Mouse (Mus musculus) cerebellum, postnatal 14 days (tissue): ENCODE results near the gene Vmn1r78.
"Not testable (repeated sequence)": the region's sequence is repeated elsewhere in the genome, so short reads cannot be mapped to it uniquely, and the experiment has no call there.

Experiments
- DNase-seq, 2 experiments: peaks; one replicate each; pipeline ENCODE4 v3.0.0; 2021; ENCODE audit warnings: mixed read lengths in 2 of 2

Gene Vmn1r78

DNA sequence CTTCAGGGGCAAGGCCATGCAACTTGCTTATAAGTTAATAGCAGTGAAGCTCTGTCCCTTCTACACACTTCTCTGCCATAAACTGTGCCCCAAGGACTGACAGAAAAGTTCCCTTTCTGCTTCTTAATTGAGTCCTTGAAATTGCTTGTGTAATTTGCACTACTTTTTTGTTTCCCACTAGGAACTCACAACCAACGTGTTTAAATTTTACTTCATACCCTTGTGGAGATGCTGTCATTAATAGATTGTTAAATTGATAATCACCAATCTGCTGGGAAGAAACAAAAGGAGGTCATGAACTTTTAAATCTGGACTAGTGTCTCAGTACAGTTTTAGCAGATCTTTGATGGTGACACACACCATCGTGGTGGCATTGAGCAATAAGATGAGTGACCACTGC lies at the start of gene Vmn1r78:
Vmn1r78 (plus strand) TSS at position 301 of the 400 bp plus-strand sequence.
- DNase-seq: no peak

GRCm38 (mm10) chr7:12156463-12156862 lies 6.4 kb downstream of the Vmn1r78 start:
- DNase-seq: not testable (repeated sequence)

DNA sequence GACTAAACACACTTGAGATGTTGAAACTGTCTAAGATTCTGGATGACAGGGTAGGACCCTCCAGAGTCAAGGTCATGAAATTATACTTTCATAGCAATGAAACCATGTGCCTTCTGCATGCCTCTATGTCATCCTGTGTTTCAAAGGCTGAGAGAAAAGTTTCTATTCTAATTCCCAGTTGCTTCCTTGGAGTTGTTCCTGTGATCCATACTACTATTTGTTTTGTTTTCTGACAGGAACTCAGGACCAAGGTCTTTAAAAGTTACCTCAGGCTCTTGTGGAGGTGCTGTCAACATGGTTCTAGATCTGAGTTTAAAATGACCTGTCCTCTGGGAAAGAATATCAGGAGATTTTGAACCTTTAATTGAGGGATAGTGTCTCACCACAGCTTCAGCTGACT lies 20.9 kb downstream of the Vmn1r78 start, which contains the start of gene Vmn1r79:
Vmn1r79 (plus strand) TSS at position 301 of the 400 bp plus-strand sequence.
- not testable (repeated sequence) for DNase-seq

DNA sequence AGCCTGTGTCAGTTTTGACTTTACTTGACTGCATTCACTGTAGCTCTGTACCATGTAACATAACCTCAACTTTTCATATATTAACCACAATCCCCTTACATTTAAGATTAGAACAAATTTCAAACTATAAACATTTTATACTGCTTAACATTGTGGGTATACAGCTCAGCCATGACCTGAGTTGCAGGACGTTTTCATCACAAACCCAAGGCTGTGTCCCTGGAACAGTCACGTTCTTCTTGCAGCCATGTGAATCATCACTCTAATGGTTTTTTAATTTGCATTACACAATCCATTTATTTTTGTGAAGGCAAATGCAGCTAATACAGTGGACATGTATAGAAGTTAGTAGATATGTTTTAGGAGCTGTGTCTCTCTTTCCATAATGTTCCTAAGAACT lies 22.9 kb downstream of the Vmn1r78 start:
- DNase-seq: not testable (repeated sequence)

- DNase-seq: no peak
Observed at GRCm38 (mm10) chr7:12188986-12189385, 38.9 kb downstream of the Vmn1r78 start, which contains the start of gene Vmn1r80. TSS of gene Vmn1r80 (plus strand) at chr7:12189286.

DNA sequence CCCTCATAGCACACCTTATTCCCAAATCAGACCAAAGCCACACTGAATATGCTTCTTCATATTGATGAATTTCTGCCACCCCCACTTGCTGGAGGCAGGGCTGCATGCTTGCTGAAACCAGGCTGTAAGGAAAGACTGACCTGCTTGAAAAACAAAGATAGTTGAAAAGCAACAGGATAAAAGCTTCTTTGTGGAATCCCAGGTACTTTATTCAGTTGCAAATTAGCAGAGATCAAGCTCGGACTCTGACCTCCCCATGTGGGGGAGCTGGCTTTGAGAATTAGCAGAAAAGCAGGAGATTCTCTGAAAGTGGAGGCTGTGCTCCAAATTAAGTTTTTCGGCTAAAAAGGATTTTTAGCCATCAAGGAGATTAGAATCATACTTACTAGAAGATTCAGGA lies 54.1 kb downstream of the Vmn1r78 start:
- DNase-seq: no peak
